Mouse (Mus musculus) cerebellum, postnatal 10 days (tissue): ENCODE measurements around the gene Cldn9.

Experiments used
- DNase-seq, 2 experiments: peaks; one replicate each; pipeline ENCODE4 v3.0.0; 2021; ENCODE audit warnings: mixed read lengths in 2 of 2

Cldn9 gene

DNA sequence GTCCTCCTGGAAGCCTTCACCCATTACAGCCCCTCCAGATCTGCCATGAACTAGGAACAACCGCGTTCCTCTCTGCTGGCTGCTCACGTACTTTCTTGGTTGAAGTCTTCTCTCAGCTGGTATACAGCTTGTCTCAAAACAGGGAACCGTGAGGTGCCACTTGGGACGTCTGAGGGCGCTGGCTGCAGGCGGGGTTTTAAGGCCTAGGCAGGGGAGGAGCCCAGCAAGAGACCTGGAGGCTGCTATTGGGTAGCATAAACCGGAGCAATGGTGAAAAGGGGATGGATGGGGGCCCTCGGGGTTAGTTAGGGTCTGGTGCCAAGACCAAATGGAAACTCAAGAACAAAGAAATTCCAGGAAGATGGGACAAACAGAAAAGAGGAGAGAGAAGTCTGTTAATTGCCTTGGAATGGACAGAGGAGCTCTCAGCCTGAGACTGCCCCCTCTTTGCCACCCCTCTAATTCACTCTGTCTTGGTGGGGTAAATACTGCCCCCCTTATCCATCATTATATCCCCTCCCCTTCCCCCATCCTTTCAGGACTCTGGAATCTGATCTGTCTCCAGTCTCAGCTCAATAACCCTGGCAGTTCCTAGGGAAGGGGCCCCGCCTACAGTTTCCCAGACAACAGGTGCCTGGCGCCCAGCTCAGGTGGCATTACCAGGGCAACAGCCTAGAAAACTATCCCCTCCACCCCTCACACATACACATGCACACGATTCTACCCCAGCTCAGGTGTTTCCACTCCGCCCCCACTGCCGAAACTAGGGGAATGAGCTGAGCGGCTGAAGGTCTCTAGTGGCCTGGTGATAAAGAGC is at the start of gene Cldn9:
Gene Cldn9, minus strand, starts transcription at position 171 of the 817 bp plus-strand sequence.
- DNase-seq = no peak

DNA sequence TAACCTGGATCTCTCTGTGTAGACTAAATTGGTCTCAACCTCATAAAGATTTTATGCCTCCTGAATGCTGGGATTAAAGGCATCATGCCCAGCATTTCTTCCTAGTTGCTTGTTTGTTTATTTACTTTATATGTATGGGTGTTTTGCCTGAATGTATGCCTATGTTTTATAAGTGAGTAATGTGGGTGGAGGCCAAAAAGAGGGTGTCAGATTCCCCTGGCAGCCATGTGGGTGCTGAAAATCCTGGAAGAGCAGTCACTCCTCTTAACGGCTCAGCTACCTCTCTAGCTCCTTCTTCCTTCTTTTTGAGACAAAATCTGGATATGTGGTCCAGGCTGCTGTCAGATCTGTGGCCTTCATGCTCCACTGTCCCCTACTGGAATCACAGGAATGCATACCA is 46.6 kb upstream of the Cldn9 start:
- DNase-seq = no peak

DNA sequence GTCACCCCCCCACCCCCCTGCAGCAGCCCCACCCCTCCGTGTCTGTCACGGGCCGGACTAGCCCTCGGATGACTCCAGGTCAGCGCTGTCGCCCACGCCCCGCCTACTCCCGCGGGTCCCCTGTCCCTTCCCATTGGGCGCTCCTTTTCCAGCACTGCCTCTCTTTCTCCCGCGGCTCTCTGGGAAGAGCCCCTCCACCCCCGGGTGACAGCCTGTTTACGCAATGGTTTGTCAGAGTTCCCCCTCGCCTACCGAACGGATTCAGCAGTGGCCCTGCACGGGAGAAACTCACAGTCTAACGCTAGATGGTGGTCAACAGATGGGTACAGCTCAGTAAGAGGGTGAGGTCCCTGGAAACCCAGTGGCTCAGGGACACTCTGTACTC is 42.9 kb upstream of the Cldn9 start:
- DNase-seq = peak; percentile 88 to 92

DNA sequence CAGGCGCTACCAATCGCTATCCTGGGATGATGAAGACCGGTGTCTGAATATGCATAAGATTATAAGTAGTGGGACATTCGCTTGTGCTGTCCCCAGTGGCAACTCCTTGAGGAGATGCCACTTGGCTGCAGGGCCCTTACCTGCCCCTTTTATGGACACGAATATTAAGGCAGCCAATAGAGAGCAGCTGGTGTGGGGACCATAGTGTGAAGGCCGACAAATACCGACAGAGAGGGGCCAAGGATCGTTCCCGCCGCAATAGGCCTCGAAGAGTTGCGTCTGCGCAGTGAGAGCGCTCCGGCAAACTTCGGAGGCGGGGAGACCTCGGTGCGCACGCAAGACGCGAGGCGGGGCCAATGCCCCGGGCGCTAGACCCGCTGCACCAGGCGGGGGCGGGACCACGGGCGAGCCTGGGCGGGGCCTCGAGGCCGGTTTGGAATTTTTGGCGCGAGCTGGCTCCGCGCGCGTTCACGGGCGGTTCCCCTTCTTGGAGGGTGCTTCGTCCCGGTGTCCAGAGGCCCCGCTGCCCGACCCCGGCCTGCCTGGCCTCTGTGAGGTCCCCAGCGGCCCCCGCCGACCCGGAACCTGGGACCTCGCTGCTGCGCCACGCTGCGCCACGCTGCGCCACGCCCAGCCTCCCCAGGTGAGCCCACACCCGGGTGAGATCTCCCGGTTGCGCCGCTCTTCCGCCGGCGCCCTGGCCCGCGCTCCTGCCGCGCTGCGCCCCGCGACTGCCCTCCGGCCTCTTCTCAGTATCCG is 42.4 kb upstream of the Cldn9 start, which contains the start of gene Pkmyt1:
Gene Pkmyt1, plus strand, starts transcription at position 338 of the 759 bp plus-strand sequence.
- DNase-seq = peak; percentile 98

DNA sequence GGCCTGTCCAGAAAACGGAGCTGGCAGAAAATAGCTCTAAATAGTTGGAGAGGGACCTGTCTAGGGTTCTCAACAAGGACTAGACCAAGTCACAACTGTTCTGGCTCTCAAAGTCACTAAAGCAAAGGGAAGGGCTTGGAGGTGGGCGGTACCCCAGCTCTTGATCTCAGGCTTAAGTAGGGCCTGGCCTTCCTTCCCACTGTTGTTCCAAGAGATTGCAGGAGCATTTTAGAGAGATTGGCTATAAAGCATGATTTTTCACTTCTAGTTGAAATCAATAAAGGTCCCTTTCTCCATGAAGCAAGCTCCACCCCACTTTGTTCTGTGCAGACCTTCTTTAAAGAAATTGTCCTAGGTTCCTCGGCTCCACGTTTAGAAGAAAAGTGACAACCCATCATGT is 41.7 kb upstream of the Cldn9 start:
- DNase-seq = peak in 1 of 2 experiments; percentile 30

DNA sequence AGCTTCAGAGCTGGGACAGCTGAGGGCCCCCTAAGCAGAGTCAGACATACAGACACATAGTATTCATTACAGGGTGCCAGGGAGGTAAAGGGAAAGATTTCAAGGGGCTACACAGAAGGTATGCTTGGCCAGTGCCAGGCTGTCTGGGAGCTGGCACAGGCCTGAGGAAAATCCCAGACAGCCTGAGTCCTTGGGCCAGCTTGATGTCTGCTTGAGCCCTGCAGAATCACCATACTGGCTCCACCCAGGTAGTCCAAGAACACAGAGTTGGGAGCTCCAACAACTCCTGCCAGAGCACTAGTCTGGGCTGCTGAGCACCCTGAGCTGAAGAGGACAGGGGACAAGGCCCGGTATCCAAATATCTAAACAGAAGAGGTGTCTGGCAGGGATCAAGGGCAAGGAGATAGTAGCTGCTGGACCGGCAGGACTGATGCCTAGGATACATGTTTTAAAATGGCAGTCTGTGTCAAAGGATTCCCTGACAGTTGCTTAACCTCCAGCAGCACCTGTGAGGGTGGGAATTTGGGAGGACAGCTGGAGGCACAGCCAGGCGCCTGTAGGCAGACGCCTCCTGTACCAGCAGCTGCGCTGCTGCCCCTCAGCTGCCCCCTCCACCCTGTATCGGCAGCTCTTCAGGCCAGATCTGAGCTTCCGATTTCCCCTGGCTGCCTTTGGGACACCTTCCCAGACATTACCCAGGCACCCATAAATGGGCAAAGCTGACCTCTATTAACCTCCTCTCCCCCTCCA is 38.7 kb upstream of the Cldn9 start, which contains the start of gene 1520401A03Rik:
Gene 1520401A03Rik, minus strand, starts transcription at position 408 of the 750 bp plus-strand sequence.
- no peak for DNase-seq

DNA sequence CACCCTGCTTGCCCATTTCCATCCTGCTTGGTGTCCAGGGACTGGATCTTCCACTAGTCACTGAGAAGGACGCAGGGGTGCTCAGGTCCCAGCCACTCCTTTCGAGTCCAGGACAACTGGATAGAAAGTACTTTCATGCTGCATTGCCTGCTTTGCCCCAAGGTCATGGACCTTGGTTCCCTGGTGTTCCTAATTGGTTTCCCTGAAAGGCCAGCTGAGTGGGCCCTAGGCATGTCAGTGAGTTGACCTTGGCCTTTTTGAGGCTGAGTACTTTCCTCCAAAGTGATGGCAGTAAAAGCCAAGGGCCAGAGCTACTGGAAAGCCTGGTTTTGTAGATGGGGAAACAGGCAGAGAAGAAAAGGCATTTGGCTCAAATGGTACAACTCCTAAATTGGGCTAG is 38.1 kb upstream of the Cldn9 start:
- DNase-seq = no peak

DNA sequence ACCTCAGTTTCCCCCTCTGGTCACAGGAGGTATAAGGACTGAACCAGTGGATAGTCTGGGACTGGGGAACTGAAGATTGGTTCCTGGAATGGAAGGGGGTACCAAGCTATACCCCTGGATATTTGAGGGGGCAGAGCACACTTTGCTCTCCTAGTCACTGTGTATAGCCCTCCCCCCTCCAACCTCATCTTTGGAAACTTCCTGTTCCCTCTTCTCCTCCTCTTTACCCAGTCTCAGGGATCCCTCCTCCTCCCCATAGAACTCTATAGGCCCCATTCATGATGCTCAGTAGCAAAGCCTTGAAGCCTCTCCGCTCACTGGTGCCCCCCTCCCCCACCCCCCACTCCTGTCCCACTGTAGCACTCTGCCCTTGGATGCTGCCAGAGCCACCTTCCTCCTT is 35.6 kb upstream of the Cldn9 start:
- no peak for DNase-seq

DNA sequence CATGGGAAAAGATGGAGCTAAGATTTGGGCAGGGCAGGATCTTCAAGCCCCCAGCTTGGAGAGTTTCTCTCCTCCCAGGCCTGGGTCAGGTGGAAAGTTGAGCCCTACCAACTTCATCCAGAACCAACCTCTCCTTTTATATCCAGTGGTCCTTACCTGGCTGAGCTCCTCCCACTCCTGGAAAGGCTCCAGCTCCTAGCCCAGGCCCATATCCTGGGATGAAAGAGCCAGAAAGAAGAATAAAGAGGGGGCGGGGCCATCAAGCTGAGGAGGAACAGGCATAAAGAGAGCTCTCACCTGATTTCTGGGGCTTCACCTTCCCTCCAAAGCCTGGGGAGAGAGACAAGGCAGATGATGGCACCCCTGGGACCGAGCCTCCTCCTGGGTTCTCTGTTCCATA is 33.2 kb upstream of the Cldn9 start:
- DNase-seq = no peak

DNA sequence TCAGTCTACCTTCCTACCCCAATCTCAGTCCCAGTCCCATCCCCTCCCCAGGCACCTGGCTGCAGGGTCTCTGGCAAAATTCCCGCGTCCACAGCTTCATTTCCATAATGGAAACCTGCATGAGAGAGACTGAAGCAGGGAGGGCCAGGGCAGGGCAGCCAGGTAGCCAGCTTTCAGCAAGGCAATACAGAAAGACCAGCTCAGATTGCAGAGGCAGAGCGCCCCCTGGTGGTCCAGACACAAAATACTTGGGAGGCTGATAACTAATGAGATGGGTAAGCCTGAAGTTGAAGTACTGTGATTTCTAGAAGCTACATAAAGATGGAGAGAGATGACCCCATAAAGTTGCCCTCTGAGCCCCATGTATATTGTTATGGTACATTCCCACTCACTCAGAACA is 22.4 kb upstream of the Cldn9 start:
- peak; percentile 90 to 92 for DNase-seq

DNA sequence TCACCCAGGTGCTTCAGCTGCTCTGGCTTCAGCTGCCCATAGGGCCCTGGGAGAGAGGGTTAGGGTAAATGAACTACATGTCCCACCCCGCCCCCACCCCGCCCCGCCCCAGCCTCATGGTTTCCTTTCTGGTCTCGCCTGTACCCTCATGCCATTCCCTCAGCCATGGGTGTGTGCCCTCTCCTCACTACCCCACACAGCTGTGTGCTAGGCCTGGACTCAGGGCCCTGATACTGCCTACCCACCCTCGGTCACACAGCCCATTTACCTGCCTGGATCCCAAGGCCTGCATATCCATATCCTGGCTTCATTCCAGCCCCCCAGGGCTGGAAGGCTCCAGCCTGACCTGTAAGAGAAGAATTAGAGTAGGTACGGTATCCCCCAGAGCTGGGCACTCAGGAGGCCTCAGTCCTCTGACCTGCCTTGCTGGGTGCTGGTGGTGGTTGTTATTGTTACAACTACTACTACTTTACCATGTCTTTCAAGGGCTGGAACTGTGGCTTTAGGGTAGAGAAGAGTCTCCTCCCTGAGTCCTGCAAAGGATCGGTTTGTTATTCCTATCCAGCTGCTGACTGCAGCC is 21.8 kb upstream of the Cldn9 start:
- DNase-seq = no peak

DNA sequence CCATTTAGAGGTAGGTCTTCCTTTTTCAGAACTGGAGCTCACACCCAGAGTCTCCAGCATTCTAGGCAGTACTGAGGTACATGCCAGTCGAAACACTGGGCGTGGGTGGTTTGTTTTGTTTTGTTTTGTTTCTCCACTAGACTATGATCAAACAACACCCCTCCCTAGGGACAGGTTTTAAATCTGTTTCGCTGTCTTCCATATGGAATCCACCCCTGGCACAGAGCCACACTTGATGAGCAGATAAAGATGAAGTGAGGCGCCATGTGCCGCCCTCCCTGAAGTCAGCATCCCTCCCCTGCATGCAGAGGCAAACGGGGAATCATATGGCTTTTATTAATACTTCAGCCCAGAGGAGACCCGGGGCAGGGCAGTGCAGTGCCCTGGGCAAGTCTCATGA is 20.9 kb upstream of the Cldn9 start:
- DNase-seq = peak; percentile 52 to 55

DNA sequence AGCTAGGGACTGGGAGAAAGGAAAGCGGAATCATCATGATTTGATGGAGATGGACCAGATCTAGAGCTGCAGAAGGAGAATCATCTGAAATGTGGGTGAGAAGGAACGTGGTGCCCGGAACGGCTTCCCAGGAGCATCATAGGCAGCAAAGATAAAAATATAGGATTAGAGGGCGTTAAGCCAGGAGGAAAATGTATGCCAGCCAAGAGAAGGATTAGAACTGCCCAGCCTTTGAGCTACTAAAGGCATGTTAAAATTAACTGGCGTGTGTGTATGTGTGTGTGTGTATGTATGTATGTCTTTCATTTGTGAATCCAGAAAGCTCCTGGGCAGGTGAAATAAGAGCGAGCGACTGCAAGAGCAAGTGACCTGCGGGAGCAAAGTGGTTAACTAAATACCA is 19.5 kb upstream of the Cldn9 start:
- DNase-seq = no peak

DNA sequence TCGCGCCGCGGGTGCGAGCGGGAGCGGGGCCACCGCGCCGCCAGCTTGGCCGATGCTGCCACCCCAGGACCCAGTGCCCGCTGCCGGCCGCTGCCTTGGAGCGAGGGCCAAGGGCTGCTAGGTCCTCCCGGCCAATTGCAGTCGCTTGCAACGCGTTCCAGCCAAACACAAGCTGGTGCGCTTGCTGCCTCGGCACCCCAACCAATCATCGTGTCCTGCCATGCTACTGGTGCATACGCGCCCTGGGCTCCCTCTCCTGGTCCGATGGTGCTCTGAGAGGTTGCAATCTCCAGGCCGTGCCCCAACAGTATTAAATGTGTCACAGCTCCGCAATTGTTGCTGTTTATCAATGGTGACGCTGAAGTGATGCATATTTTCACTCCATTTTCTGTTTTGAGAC is 16.3 kb upstream of the Cldn9 start:
- peak; percentile 96 to 97 for DNase-seq

DNA sequence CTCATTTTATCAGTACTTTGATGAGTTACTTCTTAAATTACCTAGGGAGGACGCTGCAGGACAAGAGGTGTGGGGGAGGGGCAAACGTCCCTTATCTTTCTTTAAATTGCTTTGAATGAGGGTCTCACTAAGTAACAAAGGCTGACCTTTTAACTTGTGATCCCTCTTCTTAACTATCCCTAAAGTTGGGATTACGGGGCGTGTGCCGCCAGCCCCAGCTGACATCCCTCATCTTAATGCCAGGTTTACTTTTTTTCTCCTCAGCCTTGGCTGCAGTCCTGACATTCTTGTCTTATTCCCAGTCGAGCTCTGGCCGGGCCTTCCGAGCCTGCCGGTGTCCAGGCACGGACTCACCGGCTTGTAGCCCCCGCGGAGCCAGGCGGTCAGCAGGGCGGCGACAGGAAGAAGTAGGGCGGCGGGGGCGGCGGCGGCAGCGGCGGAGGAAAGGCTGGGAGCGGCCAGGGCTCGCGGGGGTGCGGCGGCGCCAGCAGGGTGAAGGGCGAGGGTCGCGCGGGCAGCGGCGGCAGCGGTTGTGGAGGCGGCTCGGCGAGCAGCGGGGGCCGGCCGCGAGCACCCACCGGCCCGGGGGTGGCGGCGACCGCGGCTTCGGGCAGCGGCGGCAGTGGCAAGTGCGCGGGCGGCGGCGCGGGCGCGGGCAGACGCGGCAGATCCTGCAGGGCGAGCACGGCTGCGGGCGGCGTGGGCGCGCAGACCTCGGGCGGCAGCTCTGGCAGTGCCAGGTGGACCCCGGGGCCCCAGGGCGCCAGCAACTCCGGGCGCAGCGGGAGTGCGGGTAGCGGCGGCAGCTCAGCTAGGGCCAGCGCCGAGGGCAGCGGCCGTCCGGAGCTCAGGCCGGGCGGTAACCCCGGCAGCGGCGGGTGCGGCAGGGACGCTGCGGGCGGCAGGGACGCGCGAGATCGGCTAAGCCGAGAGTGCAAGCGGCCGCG is 15.6 kb upstream of the Cldn9 start:
- DNase-seq = peak; percentile 68 to 69

DNA sequence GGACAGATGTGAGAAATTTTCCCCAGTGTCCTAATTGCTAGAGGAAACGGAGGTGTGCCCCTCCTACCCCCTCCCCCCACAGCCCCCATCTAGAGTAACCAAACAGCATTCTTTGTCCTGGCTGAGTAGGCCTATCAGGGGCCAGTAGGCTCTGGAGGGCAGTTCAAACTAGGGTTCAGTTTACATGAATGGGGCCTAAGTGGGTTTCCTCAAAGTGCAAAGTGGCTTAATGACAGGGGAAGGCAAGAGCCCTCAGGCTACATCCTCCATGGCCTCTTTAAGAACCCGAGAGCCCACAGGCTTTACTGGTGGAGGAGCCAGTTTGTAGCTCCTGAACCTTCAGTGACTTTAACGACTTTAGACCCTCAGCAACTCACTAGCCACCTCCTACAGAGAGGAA is 12.0 kb upstream of the Cldn9 start:
- DNase-seq = no peak

DNA sequence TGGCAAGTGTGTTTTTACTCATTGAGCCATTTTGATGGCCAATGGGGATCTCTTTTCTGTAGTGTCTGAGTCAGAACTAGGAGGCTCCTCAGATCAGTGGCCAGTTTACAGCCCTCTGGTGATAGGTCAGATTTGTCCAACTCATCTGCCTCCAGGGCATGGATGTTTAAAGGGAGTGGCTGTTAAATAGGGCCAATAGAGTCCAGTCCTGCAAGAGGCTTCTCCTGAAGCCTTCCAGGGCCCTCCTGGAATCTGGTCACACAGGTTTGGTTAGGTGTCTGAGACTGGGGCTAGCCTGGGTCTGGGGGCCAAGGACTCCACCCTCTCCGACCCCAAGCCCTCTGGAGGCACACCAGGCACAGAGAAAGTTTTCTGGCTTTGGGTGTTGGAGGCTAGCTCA is 10.7 kb upstream of the Cldn9 start:
- DNase-seq = no peak

DNA sequence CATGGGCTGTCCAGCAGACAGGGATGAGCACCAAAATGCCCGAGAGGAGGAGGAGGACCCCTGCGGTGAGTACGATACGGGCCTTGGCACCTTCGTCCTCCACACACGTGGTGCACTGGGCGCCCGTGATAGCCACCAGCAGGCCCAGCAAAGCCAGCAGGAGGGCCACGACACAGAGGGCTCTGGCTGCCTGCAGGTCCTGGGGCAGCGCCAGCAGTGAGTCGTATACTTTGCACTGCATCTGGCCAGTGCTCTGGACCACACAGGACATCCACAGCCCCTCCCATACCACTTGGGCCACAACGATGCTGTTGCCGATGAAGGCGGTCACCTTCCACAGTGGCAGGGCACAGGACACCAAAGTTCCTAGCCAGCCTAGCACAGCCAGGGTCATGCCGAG is 600 bp downstream of the Cldn9 start:
- peak; percentile 32 to 44 for DNase-seq

DNA sequence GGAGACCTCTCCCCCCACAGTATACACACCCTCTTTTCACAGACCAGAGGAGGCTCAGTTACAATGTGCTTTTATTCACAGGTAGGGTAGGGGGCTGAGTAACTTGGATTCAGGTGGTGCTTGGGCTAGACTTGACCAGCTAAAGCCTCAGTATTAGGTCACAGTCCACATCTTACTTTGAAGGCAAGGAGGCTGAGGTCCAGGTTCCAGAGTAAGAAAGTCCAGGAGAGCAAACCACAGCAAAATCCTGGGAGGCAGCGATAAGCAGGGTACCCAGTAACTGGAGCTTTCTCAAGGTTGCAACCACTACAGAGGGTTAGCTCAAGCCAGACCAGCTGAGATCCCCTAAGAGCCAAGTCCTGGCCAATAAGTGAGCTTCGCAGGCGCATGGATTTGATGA is 1.3 kb downstream of the Cldn9 start:
- DNase-seq = no peak

DNA sequence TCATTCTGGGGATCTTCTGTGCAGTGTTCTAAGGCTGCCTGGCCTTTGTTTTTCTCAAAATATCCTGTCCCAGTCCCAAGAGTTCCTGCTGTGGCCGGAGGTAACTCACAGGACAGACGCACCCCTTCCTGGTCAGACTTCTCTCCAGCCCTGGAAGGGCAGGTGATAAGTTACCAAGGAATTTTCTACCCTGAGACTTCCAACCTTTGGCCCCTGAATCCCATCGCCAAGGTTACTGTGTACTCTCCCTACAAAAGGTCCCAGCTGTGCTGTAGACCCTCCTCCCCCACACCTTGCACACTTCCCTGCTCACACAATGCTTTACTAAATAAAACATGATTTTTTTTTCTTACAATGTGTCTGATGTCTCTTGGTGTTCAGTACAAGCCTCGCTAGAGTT is 1.7 kb downstream of the Cldn9 start:
- DNase-seq = no peak

DNA sequence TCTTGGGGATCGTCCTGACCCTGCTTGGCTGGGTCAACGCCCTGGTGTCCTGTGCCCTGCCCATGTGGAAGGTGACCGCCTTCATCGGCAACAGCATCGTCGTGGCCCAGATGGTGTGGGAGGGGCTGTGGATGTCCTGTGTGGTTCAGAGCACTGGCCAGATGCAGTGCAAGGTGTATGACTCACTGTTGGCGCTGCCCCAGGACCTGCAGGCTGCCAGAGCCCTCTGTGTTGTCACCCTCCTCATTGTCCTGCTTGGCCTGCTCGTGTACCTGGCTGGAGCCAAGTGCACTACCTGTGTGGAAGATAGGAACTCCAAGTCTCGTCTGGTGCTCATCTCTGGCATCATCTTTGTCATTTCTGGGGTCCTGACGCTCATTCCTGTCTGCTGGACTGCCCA is 2.7 kb downstream of the Cldn9 start:
- DNase-seq = peak in 1 of 2 experiments; percentile 33

DNA sequence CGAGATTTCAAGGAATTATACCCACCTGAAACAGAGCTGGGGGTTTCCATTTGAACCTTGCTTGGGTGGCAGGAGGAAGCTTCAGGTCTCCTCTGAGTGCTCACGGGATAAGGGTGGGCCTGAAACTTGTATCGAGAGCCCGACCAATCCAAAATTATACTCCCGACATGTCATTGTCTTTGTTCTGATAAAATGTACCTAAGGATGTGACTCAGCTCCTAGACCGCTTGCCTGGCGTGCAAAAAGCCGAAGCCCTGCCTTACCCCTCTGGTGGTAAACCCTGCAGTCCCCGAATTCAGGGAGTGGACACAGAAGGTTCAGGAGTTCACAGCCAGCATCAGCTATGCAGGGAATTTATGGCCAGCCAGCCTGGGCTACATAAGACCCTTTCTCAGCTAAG is 3.5 kb downstream of the Cldn9 start:
- DNase-seq = no peak
